Mouse (Mus musculus): ENCODE results near the gene Mre11a.

DNA sequence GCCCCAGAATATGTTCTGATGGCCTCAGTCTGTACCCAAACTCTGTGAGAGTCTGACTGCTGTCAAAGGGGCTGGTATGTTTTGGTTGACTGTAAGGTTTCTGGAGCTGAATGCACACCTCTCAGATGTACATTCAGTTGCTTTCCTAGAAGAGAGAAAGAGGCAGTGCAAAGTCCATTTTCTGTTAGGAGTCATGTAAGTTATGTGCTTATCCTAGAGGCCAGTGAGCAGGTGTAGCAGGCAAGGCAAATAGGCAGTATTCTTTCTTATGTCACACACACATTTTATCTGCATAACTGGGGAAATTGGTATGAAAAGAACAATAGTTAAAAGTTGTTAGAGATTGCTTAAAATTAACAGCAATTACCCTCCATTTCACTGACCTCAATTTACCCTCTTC is 30.5 kb upstream of the Mre11a start:
- TF ChIP-seq CTCF (IDR thresholded peaks at IDR 0.05; ENCODE audit: low read depth, low read length) = no peak
- no peak for TF ChIP-seq GATA1 (IDR thresholded peaks at IDR 0.05; ENCODE audit: borderline replicate concordance, low read length)
- TF ChIP-seq TAL1 (conservative IDR thresholded peaks at IDR 0.05; ENCODE audit: low read depth, low read length) = no peak
